Mouse (Mus musculus) midbrain, postnatal 0 days (tissue): ENCODE results near the gene Gabbr2. TPM values are rescaled to one million over a fixed set of nuclear protein-coding genes. Genes with fewer than 3 reads are reported as not detected.

Source experiments
- ATAC-seq: fragments of 200-750 bp; cut with Nextera tagmentation; 2 replicates; pipeline ENCODE4 v1.8.0; 2017; ENCODE audit warnings: moderate number of reproducible peaks, mild to moderate bottlenecking, moderate TSS enrichment, moderate library complexity; ENCODE audit not compliant: low FRiP score
- DNase-seq: peaks from one replicate; pipeline ENCODE4 v3.0.0-alpha.2; 2015; ENCODE audit warnings: low spot score
- H3K27ac ChIP-seq: fragments of 300-500 bp; sonication (generic); 2 replicates; pipeline ENCODE4 v1.5.1; 2014; ENCODE audit warnings: low read depth, mild to moderate bottlenecking, low read length, mixed read lengths
- H3K27me3 ChIP-seq: fragments of 300-500 bp; sonication (generic); 2 replicates; pipeline ENCODE4 v1.6.1; 2014; ENCODE audit warnings: low read length, control low read depth, mixed read lengths; ENCODE audit not compliant: insufficient read depth
- H3K36me3 ChIP-seq: fragments of 300-500 bp; sonication (generic); 2 replicates; pipeline ENCODE4 v1.6.1; 2014; ENCODE audit warnings: low read length, control low read depth, mixed read lengths; ENCODE audit not compliant: insufficient read depth
- H3K4me1 ChIP-seq: fragments of 300-500 bp; sonication (generic); 2 replicates; pipeline ENCODE4 v1.6.1; 2014; ENCODE audit warnings: mild to moderate bottlenecking, control low read depth, antibody characterized with exemption, low read length, mixed read lengths; ENCODE audit not compliant: insufficient read depth
- H3K4me2 ChIP-seq: fragments of 300-500 bp; sonication (generic); 2 replicates; pipeline ENCODE4 v1.6.1; 2014; ENCODE audit warnings: low read depth, mild to moderate bottlenecking, low read length, mixed read lengths; ENCODE audit not compliant: poor library complexity, severe bottlenecking
- H3K4me3 ChIP-seq: fragments of 300-500 bp; sonication (generic); 2 replicates; pipeline ENCODE4 v1.5.1; 2014; ENCODE audit warnings: low read depth, mild to moderate bottlenecking, low read length, moderate library complexity
- H3K9ac ChIP-seq: fragments of 300-500 bp; sonication (generic); replicated peaks from 2 replicates; pipeline ENCODE4 v1.6.1; 2014; ENCODE audit warnings: mild to moderate bottlenecking, low read length, moderate library complexity, mixed read lengths; ENCODE audit not compliant: poor library complexity, severe bottlenecking
- H3K9me3 ChIP-seq: fragments of 300-500 bp; sonication (generic); 2 replicates; pipeline ENCODE4 v1.6.1; 2016; ENCODE audit warnings: low read length, control low read depth
- CTCF ChIP-seq: IDR thresholded peaks from 2 replicates; pipeline ENCODE4 v1.5.1; 2016; ENCODE audit warnings: antibody characterized with exemption, mild to moderate bottlenecking
- WGBS: fragments of 180-500 bp; shearing (Covaris S2); extraction: QIAGEN DNeasy Blood & Tissue Kit; methylation state at CpG from one replicate; pipeline ENCODE4 v1.1.7; 2014; 5-methylcytosine and 5-hydroxymethylcytosine counted together
- polyA plus RNA-seq: library from polyadenylated mRNA; unstranded; fragments of >200 nt; fragmentation: Nextera tagmentation; extraction: Ambion mirVana; gene quantifications from 2 replicates; pipeline ENCODE4 v1.2.1, GENCODE M21; 2015
- total RNA-seq: library from RNA; depleted of rRNA; stranded (reverse); fragments of >200 nt; gene quantifications from 2 replicates; pipeline ENCODE4 v1.2.3, GENCODE M21; 2014

The Gabbr2 gene
- total and polyA plus RNA-seq, 2 experiments from 2014 or later, result 20.5 to 123 TPM

DNA sequence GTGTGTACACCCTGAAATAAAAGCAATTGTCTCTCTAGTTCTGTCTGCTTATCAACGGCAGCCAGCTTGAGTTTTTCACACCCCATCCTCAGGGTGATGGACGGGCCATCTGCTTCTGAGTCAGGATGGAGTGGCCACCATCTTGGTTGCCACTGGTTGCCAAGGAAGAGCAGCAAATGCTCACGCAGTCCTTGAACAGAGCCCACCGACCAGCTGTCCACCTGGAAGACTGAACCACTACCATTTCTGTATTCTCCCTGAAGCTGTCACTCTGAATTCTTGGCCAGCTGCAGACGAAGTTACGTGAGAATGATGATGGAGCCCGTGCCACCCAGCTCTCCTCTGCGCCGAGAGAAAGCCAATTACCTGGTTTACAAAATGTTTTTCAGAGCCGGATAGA, 102.5 kb downstream of the Gabbr2 start:
- H3K4me3 ChIP-seq, result no peak overlapping the region
- H3K4me2 ChIP-seq, result no peak overlapping the region
- no peaks in the 10 kb centered on the region for H3K9me3 ChIP-seq
- H3K27ac ChIP-seq, result no peak overlapping the region
- 80% methylated on average over 10 of the region's 10 CpGs for WGBS
- peaks cover 4% of the 10 kb centered on the region; the same call in 1 of the 2 replicates for H3K4me1 ChIP-seq
- no peak for TF ChIP-seq CTCF
- DNase-seq (peak; percentile 40), ATAC-seq (no peak)
- H3K36me3 ChIP-seq, result no peaks in the 10 kb centered on the region
- no peak overlapping the region for H3K9ac ChIP-seq
- no peaks in the 10 kb centered on the region for H3K27me3 ChIP-seq

DNA sequence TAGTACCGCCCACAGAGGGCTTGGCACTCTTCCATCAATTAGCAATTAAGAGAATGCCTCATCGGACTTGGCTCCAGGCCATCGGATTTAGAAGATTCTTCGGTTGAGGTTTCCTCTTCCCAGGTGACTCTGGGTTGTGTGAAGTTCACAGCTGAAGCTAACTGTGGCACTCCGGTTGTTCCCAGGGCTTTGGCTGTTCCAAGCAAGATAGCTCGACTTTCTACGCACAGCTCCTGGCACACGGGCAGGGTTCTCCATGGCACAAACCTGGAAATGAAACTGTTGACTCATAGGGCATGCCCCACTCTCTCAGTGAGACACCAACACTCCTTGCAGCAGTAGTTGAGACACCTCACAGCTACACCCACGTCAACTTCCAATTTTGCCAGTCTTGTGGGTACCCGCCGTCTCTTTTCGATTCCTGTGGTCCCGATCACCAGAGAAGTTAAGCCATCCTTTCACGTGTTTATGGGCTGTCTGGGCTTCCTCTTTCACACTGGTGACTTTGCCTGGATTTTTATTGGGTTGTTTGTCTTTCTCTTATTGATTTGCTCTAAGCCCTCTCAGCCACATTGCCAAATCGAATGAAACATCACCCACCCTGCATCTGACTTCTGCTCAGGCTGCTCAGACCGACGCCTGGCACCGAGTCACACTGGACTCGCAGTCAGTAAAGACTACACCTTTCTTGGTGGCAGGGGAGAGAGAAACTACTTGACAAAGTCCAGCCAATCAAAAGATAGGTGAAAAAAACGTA, 105.9 kb downstream of the Gabbr2 start:
- H3K27me3 ChIP-seq, result no peaks in the 10 kb centered on the region
- TF ChIP-seq CTCF, result no peak
- ATAC-seq (no peak), DNase-seq (peak; percentile 62)
- H3K36me3 ChIP-seq, result no peaks in the 10 kb centered on the region
- H3K27ac ChIP-seq, result no peak overlapping the region
- 86% methylated on average over 20 of the region's 20 CpGs for WGBS
- no peaks in the 10 kb centered on the region for H3K9me3 ChIP-seq
- H3K4me2 ChIP-seq, result no peak overlapping the region
- H3K4me1 ChIP-seq, result peaks cover 11% of the 10 kb centered on the region; the same call in 1 of the 2 replicates
- H3K4me3 ChIP-seq, result no peak overlapping the region
- H3K9ac ChIP-seq, result no peak overlapping the region

DNA sequence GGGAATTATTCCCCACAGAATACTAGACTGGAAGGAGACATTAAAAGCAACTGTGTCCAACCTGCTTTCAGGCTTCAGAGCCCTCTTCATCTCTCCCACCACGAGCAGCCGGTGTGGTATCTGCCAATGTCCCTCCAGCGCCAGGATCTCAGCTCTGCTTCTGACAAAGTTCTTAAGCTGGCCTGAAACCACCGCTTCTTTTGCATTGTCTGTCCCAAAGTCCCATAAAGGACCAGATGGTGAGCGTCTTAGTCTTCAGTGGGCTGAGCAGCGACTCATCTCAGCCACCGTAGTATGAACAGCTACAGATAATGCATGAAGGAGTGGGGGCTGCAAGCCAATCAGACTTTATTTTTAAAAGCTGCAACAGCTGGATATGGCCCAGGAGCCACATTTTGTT, 107.5 kb downstream of the Gabbr2 start:
- TF ChIP-seq CTCF, result no peak
- Histone ChIP-seq H3K27me3 (no peaks in the 10 kb centered on the region), H3K27ac (peak overlapping the region; percentile 38), H3K9me3 (no peaks in the 10 kb centered on the region), H3K9ac (no peak overlapping the region), H3K4me1 (peaks cover 11% of the 10 kb centered on the region; the same call in 1 of the 2 replicates), H3K4me2 (0 out of 2 replicates have a peak overlapping the region, but pooled peaks have one; percentile 4), H3K36me3 (no peaks in the 10 kb centered on the region), H3K4me3 (no peak overlapping the region)
- WGBS, result 43% methylated on average over 7 of the region's 7 CpGs
- DNase-seq (peak; percentile 79), ATAC-seq (peak; percentile 21; the same call in 1 of the 2 replicates)

DNA sequence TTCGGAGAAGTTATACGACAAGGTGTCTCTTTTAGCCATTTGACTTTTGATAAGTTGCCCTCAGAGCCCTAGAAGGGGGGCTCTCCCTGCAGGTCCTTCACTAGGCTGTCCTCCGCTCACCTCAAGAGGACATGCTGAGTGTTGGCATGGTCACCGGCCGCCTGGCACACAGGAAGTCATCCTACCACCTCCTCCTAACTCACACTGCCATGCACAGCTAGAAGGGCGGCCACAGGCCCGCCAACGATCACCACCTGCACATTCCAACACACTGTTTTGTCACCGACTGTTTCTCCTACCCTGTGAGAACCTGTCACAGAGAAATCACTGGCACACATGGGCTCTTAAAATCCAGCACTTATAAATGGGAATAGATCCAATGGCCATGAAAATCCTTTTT, 108.1 kb downstream of the Gabbr2 start:
- ATAC-seq, result no peak
- no peak for TF ChIP-seq CTCF
- Histone ChIP-seq H3K27ac (no peak overlapping the region), H3K4me1 (peaks cover 11% of the 10 kb centered on the region; the same call in 1 of the 2 replicates), H3K4me3 (no peak overlapping the region), H3K9ac (no peak overlapping the region), H3K36me3 (no peaks in the 10 kb centered on the region), H3K27me3 (no peaks in the 10 kb centered on the region), H3K9me3 (no peaks in the 10 kb centered on the region), H3K4me2 (no peak overlapping the region)
- 63% methylated on average over 9 of the region's 9 CpGs for WGBS
- DNase-seq, result no peak

DNA sequence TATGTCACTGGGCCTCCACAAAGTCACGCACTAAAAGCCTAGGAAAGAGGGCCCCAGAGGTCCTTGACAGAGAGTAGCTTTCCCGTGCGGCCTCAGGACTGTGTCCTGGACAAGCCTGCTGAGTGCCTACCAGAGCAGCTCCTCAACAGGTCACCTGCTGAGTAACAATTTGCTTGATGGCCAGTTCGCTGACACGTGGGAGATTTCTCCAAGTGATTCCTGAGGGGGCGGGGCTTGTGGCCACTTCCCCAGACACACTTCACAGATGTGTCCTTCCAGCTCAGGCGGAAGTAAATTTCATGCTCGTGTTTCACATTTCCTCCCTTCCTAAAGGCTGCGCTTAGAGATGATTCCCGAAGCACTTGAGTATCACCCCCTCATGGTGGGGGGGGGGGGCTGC, 108.6 kb downstream of the Gabbr2 start:
- no peak for TF ChIP-seq CTCF
- Histone ChIP-seq H3K36me3 (no peaks in the 10 kb centered on the region), H3K27me3 (no peaks in the 10 kb centered on the region), H3K4me1 (peaks cover 11% of the 10 kb centered on the region; the same call in 1 of the 2 replicates), H3K9me3 (no peaks in the 10 kb centered on the region), H3K4me2 (no peak overlapping the region), H3K9ac (no peak overlapping the region), H3K4me3 (no peak overlapping the region), H3K27ac (no peak overlapping the region)
- DNase-seq (no peak), ATAC-seq (no peak)
- WGBS, result 45% methylated on average over 10 of the region's 10 CpGs

DNA sequence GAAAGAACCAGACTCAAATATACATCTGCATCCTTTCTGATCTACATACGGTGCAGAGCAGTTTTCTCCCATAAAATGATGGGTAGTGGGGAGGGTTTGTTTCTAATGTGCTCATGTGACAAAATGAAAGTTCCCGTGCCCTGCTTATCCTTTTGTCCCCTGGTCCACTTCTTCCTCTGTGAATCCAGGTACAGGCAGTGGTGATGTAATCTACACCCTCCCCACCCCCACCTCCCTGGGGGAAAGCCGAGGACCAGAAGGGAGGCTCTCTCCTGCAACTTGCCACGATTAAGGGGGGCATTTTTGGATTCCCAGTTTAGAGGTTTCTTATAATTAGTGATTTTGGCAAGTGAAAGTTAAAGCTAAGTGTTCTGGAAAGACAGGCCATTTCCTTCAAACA, 110.4 kb downstream of the Gabbr2 start:
- Histone ChIP-seq H3K27ac (no peak overlapping the region), H3K4me1 (peaks cover 11% of the 10 kb centered on the region; the same call in 1 of the 2 replicates), H3K9ac (0 out of 2 replicates have a peak overlapping the region, but pooled peaks have one; percentile 13), H3K4me2 (no peak overlapping the region), H3K9me3 (no peaks in the 10 kb centered on the region), H3K27me3 (no peaks in the 10 kb centered on the region), H3K4me3 (no peak overlapping the region), H3K36me3 (no peaks in the 10 kb centered on the region)
- no peak for TF ChIP-seq CTCF
- ATAC-seq (no peak), DNase-seq (no peak)
- 39% methylated on average over 4 of the region's 4 CpGs for WGBS
